Mouse (Mus musculus): ENCODE data around the gene Ltbp1. TPM values are rescaled to one million over a fixed set of nuclear protein-coding genes. Genes with fewer than 3 reads are reported as not detected.

Ltbp1 gene
- total RNA-seq, 2 experiments from 2014 or later, result 6.2 to 6.5 TPM

DNA sequence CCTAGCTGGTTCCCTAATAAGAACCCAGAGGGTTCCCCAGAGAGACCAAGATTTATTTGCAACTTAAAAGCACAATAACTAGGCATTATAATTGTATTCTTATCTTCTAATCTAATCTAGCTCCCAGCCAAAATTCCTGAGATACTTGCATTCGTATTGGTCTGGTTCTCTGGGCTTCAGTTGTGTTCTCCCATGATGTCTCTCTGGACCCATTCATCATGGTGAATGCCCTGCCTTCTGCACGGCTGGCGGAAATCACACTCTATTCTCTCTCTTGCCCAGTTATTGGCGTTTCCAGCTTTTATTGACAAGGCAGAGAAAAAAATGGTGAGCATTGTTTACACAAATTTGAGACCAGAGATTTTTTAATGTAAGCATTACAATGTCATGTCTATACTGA is 33.6 kb downstream of the Ltbp1 start:
- DNase-seq (ENCODE audit: extremely low spot score in 1 of 2, low spot score in 2 of 2), result no peak
- intact Hi-C loops (cut with DNase I), result no loop called here

GRCm38 (mm10) chr17:75049366-75049969 is 44.1 kb downstream of the Ltbp1 start:
- no peak for DNase-seq (ENCODE audit: extremely low spot score in 1 of 2, low spot score in 2 of 2)
- intact Hi-C loops (cut with DNase I), result no loop called here

- DNase-seq (ENCODE audit: extremely low spot score in 1 of 2, low spot score in 2 of 2), result no peak
- intact Hi-C loops (cut with DNase I), result no loop called here
Observed at GRCm38 (mm10) chr17:75051440-75051925, 46.1 kb downstream of the Ltbp1 start.

DNA sequence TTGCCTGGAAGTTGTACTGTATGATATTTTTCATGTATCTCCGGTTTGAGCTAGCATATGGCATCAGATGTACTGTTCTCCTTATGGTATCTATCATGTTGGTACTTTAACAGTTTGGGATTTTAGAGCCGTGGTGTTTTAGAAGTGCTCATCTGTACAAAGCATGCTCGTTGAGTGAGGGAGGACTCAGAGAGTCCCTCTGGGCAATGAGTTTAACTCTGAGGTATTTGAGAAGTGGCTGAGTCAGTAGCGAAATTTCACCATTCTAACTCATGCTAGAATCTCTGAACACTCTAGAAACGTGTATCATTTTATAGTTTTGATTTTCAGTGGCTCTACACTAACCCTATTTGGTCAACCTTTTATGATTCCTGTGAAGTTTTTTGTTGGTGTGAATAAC is 49.9 kb downstream of the Ltbp1 start:
- intact Hi-C loops (cut with DNase I), result no loop called here
- DNase-seq (ENCODE audit: extremely low spot score in 1 of 2, low spot score in 2 of 2), result no peak

- no peak for DNase-seq (ENCODE audit: extremely low spot score in 1 of 2, low spot score in 2 of 2)
- intact Hi-C loops (cut with DNase I), result no loop called here
Observed at GRCm38 (mm10) chr17:75055961-75056360, 50.6 kb downstream of the Ltbp1 start.

DNA sequence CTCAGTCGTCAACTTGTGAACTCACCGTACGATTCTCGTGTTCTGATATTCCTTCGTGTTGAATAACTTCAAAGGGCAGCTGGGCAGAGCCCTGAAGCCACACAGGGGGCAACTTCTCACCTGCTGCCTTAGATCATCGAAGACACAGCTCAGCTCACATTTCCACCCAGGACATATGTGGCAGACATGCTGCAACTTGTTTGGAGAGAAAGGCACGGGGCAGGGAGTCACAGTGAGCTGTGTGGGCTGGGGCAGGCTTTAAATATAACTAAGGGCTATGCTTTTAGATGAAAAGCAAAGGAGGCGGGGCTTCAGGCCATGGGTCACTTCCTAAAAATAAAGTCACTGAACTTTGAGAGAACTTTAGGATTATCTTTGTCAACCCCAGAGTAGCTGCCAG is 51.3 kb downstream of the Ltbp1 start:
- DNase-seq (ENCODE audit: extremely low spot score in 1 of 2, low spot score in 2 of 2), result no peak
- intact Hi-C loops (cut with DNase I), result no loop called here

DNA sequence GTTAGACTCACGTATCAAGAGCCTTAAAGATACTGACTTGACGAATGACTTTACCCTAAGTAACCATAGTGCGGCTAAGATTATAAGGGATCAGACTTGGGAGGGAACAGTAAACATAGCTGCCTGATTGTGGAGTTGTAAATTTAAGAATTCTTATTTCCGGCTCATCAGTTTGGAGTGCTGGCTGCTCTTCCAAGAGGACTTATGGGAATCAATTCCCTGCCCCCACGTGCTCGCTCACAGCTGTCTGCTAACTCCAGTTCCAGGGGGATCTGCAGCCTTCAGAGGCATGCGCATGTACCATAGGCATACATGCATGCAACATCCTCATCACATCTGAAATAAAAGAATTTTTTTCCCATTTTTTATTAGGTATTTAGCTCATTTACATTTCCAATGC is 61.0 kb downstream of the Ltbp1 start:
- intact Hi-C loops (cut with DNase I), result no loop called here
- DNase-seq (ENCODE audit: extremely low spot score in 1 of 2, low spot score in 2 of 2), result no peak

DNA sequence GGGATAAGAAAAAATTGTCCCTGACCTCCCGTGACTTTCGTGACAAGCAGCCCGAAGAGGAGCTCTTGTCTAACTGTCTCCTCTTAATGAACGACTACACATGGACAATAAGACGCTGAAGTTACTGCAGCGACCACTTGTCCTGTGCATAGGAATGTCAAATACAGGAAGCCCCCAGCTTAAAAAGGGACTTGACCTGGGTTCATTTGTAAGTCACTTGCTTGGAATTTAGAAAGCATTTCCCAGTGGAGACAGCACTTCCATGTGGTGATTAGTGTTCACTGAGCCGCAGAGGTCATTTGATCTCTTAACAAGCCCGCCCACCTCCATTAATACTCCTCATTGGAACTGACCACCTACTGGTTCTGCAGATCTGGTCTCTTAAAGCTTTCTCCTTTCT is 61.9 kb downstream of the Ltbp1 start:
- intact Hi-C loops (cut with DNase I), result no loop called here
- no peak for DNase-seq (ENCODE audit: extremely low spot score in 1 of 2, low spot score in 2 of 2)

DNA sequence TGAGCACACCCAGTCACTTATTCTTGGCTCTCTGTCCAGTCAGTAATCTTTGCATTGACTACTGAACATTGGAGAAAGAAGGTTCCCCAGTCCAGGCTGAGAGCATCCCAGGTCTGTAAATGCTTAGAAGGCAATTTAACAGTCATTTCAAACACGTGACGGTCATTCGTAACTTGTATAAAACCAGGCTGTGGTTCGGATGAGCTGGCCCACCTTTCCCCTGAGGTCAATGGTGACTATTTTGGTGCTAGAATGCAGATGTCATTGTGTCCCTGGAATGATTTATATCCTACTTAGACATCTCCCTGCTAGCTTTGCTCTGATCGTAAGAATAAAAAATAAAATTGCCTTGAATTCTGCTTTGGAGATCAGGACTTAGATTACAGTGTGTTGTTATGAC is 63.9 kb downstream of the Ltbp1 start:
- intact Hi-C loops (cut with DNase I), result no loop called here
- no peak for DNase-seq (ENCODE audit: extremely low spot score in 1 of 2, low spot score in 2 of 2)

GRCm38 (mm10) chr17:75071174-75071573 is 65.8 kb downstream of the Ltbp1 start:
- no peak for DNase-seq (ENCODE audit: extremely low spot score in 1 of 2, low spot score in 2 of 2)
- intact Hi-C loops (cut with DNase I), result no loop called here

DNA sequence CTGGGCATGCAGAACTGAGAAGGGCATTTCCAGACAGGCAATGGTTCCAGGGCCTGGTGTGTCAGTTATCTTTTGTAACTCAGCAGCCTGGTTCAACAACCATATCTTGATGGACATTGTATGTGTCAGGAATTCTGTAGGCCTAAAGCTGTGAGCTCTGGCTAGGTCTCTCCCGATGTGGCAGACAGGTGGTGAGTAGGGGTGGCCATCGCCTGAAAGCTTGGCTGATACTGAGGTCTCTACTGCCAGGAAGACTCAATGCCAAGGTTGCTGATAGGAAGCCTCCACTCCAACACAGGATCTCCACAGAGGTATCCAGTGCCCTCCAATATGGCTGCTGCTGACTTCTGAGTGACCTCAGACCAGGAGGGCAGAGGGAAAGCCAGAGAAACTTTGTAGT is 66.4 kb downstream of the Ltbp1 start:
- no peak for DNase-seq (ENCODE audit: extremely low spot score in 1 of 2, low spot score in 2 of 2)
- intact Hi-C loops (cut with DNase I), result no loop called here

DNA sequence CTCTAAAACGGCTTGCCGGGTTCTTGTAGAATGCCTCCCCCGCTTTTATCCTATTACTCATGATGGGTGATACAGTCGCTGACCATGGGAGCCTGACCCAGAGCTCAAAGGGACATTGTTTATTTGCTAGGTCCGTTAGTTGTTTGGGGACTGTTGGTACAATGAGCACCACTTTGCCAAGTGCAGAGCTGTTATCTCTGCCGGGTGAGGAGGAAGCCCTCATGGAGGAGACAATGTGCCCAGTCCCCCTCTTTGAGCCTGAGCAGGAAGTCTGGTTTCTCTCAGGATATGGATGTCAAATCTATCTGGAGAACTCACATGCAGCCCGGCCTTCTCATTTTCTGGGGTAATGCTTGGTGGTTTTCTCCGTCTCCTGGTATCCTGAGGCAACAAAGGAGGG is 68.5 kb downstream of the Ltbp1 start:
- intact Hi-C loops (cut with DNase I), result no loop called here

DNA sequence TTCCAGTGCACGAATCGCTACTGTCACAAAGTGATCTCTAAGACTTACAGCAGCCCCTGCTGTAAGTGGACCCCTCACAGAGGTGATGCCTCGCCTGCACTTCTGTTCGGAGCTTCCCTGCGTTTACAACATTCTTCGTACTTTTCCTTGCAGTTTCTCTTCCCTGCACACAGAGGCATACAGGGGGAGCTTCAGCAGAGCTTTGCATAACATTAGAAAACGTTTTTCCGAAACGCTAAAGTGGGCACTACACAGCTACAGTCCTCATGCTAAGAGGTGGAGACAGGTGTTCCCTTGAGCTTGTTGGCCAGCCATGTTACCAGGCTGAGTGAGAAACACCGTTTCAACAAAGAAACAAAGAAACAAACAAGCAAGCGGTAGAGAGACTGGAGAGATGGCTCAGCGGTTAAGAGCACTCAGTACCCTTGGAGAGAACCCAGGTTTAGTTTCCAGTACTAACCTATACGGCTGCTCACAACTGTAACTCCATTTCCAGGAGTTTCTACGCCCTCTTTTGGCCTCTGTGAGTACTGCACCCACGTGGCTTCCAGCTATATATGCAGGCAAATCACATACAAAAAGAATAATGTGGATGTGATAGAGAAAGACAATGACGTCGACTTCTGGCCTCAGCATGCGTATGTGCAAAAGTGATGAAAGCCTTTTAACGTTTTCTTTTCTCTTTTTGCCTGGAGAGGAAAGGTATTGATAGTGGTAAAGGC is 69.8 kb downstream of the Ltbp1 start:
- intact Hi-C loops (cut with DNase I), result loop anchor here (5.0 kb wide), 1 partner anchor 68 kb away; the partner anchor contains the start of gene Ltbp1
- peak in 1 of 2 experiments; percentile 30 for DNase-seq (ENCODE audit: extremely low spot score in 1 of 2, low spot score in 2 of 2)

More for the DNA sequence above, 68.5 kb downstream of the Ltbp1 start:
- DNase-seq (ENCODE audit: extremely low spot score in 1 of 2, low spot score in 2 of 2), result no peak

GRCm38 (mm10) chr17:75081401-75081800 is 76.0 kb downstream of the Ltbp1 start:
- DNase-seq (ENCODE audit: extremely low spot score in 1 of 2, low spot score in 2 of 2), result no peak
- intact Hi-C loops (cut with DNase I), result no loop called here

- intact Hi-C loops (cut with DNase I), result no loop called here
Observed at GRCm38 (mm10) chr17:75082449-75082848, 77.1 kb downstream of the Ltbp1 start.

GRCm38 (mm10) chr17:75087296-75087941 is 82.1 kb downstream of the Ltbp1 start:
- peak in 1 of 2 experiments; percentile 43 for DNase-seq (ENCODE audit: extremely low spot score in 1 of 2, low spot score in 2 of 2)

More at GRCm38 (mm10) chr17:75082449-75082848, 77.1 kb downstream of the Ltbp1 start:
- DNase-seq (ENCODE audit: extremely low spot score in 1 of 2, low spot score in 2 of 2), result no peak

DNA sequence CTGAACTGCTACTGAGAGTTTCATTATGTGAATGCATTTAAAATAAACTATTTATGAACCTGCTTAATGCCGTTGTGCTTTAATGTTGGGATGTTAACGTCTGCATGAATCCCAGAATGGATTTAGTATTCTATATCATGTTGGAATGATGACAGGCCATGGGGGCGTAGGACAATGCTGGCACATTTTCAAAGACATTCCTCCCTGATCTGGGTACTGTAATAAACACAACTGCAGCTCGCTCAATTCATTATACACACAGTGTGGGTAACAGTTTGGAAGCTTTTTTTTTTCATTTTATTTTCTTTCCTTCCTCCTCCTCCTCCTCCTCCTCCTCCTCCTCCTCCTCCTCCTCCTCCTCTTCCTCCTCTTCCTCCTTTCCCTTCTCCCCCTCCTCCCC is 82.9 kb downstream of the Ltbp1 start:
- intact Hi-C loops (cut with DNase I), result loop anchor here (5.0 kb wide), 3 partner anchors 276 to 356 kb away; no protein-coding TSS in a partner anchor

More at GRCm38 (mm10) chr17:75087296-75087941, 82.1 kb downstream of the Ltbp1 start:
- intact Hi-C loops (cut with DNase I), result loop anchor here (2.0 to 5.0 kb wide), 4 partner anchors 275 to 449 kb away; no protein-coding TSS in a partner anchor

DNA sequence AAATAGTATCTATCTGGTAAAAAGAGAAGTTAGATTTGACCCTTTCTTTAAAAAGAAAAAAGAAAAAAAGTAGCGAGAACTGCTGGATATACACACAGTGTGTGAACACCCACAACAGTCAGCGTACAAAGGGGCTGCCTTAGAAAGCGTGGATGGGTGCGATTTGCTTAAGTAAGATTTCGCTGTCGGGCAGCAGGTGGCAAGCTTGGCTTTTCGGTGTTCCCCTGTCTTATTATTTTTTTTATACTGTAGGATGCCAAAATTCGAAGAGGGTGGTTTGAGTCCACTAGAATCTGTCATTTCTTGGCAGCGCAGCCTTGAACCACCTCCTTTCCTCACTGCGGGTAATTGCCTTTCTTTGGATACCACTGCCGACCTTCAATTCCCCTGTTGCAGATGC is 83.4 kb downstream of the Ltbp1 start:
- DNase-seq (ENCODE audit: extremely low spot score in 1 of 2, low spot score in 2 of 2), result peak; percentile 43 to 63
- intact Hi-C loops (cut with DNase I), result loop anchor here (5.0 kb wide), 3 partner anchors 276 to 356 kb away; no protein-coding TSS in a partner anchor

More for the DNA sequence above, 82.9 kb downstream of the Ltbp1 start:
- DNase-seq (ENCODE audit: extremely low spot score in 1 of 2, low spot score in 2 of 2), result no peak

- intact Hi-C loops (cut with DNase I), result no loop called here
Observed at GRCm38 (mm10) chr17:75090556-75090955, 85.2 kb downstream of the Ltbp1 start.

DNA sequence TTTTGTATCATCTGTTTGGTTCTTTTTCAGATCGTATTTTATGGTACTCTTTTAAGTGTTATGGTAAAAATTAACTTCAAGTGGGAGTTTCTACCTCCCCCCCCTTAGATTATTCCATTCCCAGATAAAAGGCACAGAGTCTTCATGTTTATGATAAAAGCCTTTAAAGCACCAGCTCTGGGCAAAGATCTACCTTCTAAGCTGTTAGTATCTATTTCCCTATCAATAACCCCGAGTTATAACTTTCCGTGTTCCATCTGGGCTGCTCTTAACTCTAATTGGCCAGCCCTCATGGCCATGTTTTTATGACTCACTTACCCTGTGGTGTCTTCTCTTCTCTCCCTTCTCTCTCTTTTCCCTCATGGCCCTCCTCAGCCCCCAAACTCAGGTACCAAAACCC is 88.2 kb downstream of the Ltbp1 start:
- intact Hi-C loops (cut with DNase I), result no loop called here

More at GRCm38 (mm10) chr17:75090556-75090955, 85.2 kb downstream of the Ltbp1 start:
- DNase-seq (ENCODE audit: extremely low spot score in 1 of 2, low spot score in 2 of 2), result no peak

More for the DNA sequence above, 88.2 kb downstream of the Ltbp1 start:
- no peak for DNase-seq (ENCODE audit: extremely low spot score in 1 of 2, low spot score in 2 of 2)

Data from left cerebral cortex, postnatal 10 days (tissue).